Comparison of ENCODE assay signal across 17 mouse cellular contexts in the genomic region with DNA sequence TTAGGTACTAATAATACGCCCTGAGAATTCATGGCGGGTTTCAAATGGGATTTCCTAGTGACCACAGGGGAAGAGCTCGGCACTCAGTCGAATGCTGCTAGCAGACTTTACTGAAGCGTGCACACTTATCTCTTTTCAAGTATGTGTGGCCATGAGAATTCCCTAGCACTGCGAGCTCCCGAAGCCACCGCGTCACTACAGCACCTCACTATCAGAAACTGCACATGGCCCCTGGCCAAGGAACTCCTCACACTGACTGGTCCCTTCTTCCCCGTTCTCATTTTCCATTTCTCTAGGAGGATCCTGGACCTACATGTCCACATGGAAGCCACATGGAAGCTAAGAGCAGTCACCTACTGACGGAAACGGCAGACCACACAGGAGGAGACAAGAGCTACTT. TPM values are rescaled to one million over a fixed set of nuclear protein-coding genes. Genes with fewer than 3 reads are reported as not detected.
"Had no signal": no experiment of that assay in that cellular context is flagged by ENCODE, and none has a peak within 500 bp of the region (broad histone marks: within the 10 kb centered on the region; RNA-seq: fewer than 3 reads in every experiment).

No protein-coding gene starts in this region.

- H3K27ac ChIP-seq: kidney, embryonic 15.5 days; left cerebral cortex, adult 2 months; liver, embryonic 15.5 days; macrophage; midbrain, embryonic 12.5 days; midbrain, embryonic 15.5 days; neural tube, embryonic 12.5 days; neural tube, embryonic 15.5 days had no signal

- H3K4me3 ChIP-seq: kidney, embryonic 15.5 days; left cerebral cortex, adult 2 months; liver, embryonic 15.5 days; midbrain, embryonic 12.5 days; midbrain, embryonic 15.5 days; neural tube, embryonic 12.5 days; neural tube, embryonic 15.5 days had no signal

- DNase-seq: kidney, postnatal 10 days; kidney, postnatal 36 days; layer of hippocampus, postnatal 36 days; lung, adult 18-20 months; lung, postnatal 14 days; thymus, adult 18-20 months; thymus, postnatal 36 days had no signal

- H3K27me3 ChIP-seq: kidney, embryonic 15.5 days; liver, embryonic 15.5 days; midbrain, embryonic 12.5 days; midbrain, embryonic 15.5 days; neural tube, embryonic 12.5 days; neural tube, embryonic 15.5 days had no signal

- H3K9ac ChIP-seq: kidney, embryonic 15.5 days; liver, embryonic 15.5 days; midbrain, embryonic 12.5 days; midbrain, embryonic 15.5 days; neural tube, embryonic 12.5 days; neural tube, embryonic 15.5 days had no signal

- ATAC-seq: midbrain, embryonic 15.5 days had no signal

- H3K4me2 ChIP-seq: kidney, embryonic 15.5 days; liver, embryonic 11.5 days; liver, embryonic 15.5 days; midbrain, embryonic 12.5 days; midbrain, embryonic 15.5 days; neural tube, embryonic 12.5 days; neural tube, embryonic 15.5 days had no signal

- H3K4me1 ChIP-seq: kidney, embryonic 15.5 days; liver, embryonic 15.5 days; midbrain, embryonic 12.5 days; midbrain, embryonic 15.5 days; neural tube, embryonic 12.5 days; neural tube, embryonic 15.5 days had no signal

- H3K9me3 ChIP-seq: kidney, embryonic 15.5 days; liver, embryonic 15.5 days; midbrain, embryonic 12.5 days; midbrain, embryonic 15.5 days; neural tube, embryonic 12.5 days; neural tube, embryonic 15.5 days had no signal

RNA-seq across cellular contexts. Expression of gene Aldh3a1, which starts 45.5 kb away (rescaled TPM):
- total RNA-seq: megakaryocyte, adult 5-6 weeks had no signal
- polyA plus RNA-seq: liver, embryonic 11.5 days; macrophage; midbrain, embryonic 12.5 days; neural tube, embryonic 12.5 days had no signal
